Mouse (Mus musculus) heart, embryonic 16.5 days (tissue): ENCODE data around the gene B020011L13Rik. TPM values are rescaled to one million over a fixed set of nuclear protein-coding genes. Genes with fewer than 3 reads are reported as not detected.
"Not testable (repeated sequence)": the region's sequence is repeated elsewhere in the genome, so short reads cannot be mapped to it uniquely, and the experiment has no call there.

Source experiments
- ATAC-seq: fragments of 200-750 bp; cut with Nextera tagmentation; replicated peaks from 2 replicates; pipeline ENCODE4 v1.8.0; 2017; ENCODE audit warnings: moderate number of reproducible peaks; ENCODE audit not compliant: insufficient read depth, low FRiP score; ENCODE audit errors: extremely low read depth
- H3K27ac ChIP-seq: fragments of 300-500 bp; sonication (generic); 2 replicates; pipeline ENCODE4 v1.5.1; 2014; ENCODE audit warnings: mild to moderate bottlenecking, low read length, control low read depth, moderate library complexity
- H3K27me3 ChIP-seq: fragments of 300-500 bp; sonication (generic); 2 replicates; pipeline ENCODE4 v1.6.1; 2014; ENCODE audit warnings: low read length, mixed read lengths; ENCODE audit not compliant: control insufficient read depth, insufficient read depth
- H3K36me3 ChIP-seq: fragments of 300-500 bp; sonication (generic); 2 replicates; pipeline ENCODE4 v1.6.1; 2014; ENCODE audit not compliant: control insufficient read depth, insufficient read depth
- H3K4me1 ChIP-seq: fragments of 300-500 bp; sonication (generic); 2 replicates; pipeline ENCODE4 v1.6.1; 2014; ENCODE audit warnings: low read length, mixed read lengths; ENCODE audit not compliant: control insufficient read depth, insufficient read depth
- H3K4me2 ChIP-seq: fragments of 300-500 bp; sonication (generic); 2 replicates; pipeline ENCODE4 v1.6.1; 2014; ENCODE audit warnings: low read depth, mild to moderate bottlenecking, control low read depth, low read length
- H3K4me3 ChIP-seq: fragments of 300-500 bp; sonication (generic); 2 replicates; pipeline ENCODE4 v1.5.1; 2014; ENCODE audit warnings: mild to moderate bottlenecking, control low read depth, low read length
- H3K9ac ChIP-seq: fragments of 300-500 bp; sonication (generic); 2 replicates; pipeline ENCODE4 v1.6.1; 2014; ENCODE audit warnings: low read length, control low read depth
- H3K9me3 ChIP-seq: fragments of 300-500 bp; sonication (generic); replicated peaks from 2 replicates; pipeline ENCODE4 v1.6.1; 2016; ENCODE audit warnings: low read length; ENCODE audit not compliant: control insufficient read depth
- WGBS: fragments of 180-500 bp; shearing (Covaris S2); extraction: QIAGEN DNeasy Blood & Tissue Kit; methylation state at CpG from one replicate; pipeline ENCODE4 v1.1.7; 2014; 5-methylcytosine and 5-hydroxymethylcytosine counted together
- polyA plus RNA-seq: library from polyadenylated mRNA; unstranded; fragments of >200 nt; fragmentation: Nextera tagmentation; extraction: Ambion mirVana; gene quantifications from 2 replicates; pipeline ENCODE4 v1.2.1, GENCODE M21; 2015

B020011L13Rik gene
- polyA plus RNA-seq, result not detected in 2 replicates

DNA sequence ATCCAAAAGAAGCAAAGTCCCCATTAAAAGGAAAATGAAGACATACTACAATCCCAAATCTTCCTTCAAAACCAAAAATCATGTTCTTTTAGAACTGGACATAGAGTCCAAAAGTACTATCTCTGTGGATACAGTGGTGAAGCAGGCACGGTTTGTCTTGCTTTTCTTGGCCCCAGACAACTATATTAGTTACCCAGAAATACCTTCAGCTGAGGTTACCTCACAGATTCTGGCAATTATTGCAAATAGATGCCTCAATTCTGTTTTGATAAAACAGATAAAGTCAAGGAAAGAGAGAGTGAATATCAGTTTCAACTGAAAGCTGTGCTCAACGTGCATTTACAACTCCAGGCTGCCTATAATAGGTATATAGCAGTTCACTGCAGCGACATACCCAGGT, at the start of gene B020011L13Rik:
B020011L13Rik (plus strand) TSS at position 301 of the 400 bp plus-strand sequence.
- not testable (repeated sequence) for H3K9ac ChIP-seq, H3K4me2 ChIP-seq, H3K4me3 ChIP-seq, H3K4me1 ChIP-seq, ATAC-seq, H3K36me3 ChIP-seq, H3K27ac ChIP-seq, H3K27me3 ChIP-seq, H3K9me3 ChIP-seq
- 60% methylated on average over 3 of the region's 3 CpGs for WGBS

- not testable (repeated sequence) for H3K36me3 ChIP-seq, H3K4me1 ChIP-seq, H3K27ac ChIP-seq, H3K9me3 ChIP-seq, H3K27me3 ChIP-seq, H3K4me3 ChIP-seq, ATAC-seq, H3K9ac ChIP-seq, H3K4me2 ChIP-seq
Observed at GRCm38 (mm10) chr1:117816271-117816670, 35.3 kb downstream of the B020011L13Rik start.

DNA sequence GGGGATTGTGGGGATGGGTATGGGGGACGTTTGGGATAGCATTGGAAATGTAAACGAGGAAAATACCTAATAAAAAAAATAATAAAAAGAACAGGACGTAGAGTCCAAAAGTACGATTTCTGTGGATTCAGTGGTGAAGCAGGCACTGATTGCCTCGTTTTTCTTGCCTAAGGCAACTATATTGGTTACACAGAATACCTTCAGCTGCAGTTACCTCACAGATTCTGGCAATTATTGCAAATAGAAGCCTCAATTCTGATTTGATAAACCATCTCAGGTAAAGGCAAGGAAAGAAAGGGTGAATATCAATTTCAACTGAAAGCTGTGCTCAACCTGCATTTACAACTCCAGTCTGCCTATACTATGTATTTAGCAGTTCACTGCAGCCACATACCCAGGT, 48.8 kb downstream of the B020011L13Rik start, which contains the start of gene Gm28360:
Gm28360 (plus strand) TSS at position 301 of the 400 bp plus-strand sequence.
- 52% methylated on average over 5 of the region's 5 CpGs for WGBS
- H3K4me2 ChIP-seq, H3K9ac ChIP-seq, H3K36me3 ChIP-seq, H3K4me1 ChIP-seq, H3K9me3 ChIP-seq, H3K27ac ChIP-seq, H3K27me3 ChIP-seq, H3K4me3 ChIP-seq, ATAC-seq: not testable (repeated sequence)

GRCm38 (mm10) chr1:117851718-117852117, 70.8 kb downstream of the B020011L13Rik start:
- not testable (repeated sequence) for ATAC-seq, H3K36me3 ChIP-seq, H3K4me3 ChIP-seq, H3K4me2 ChIP-seq, H3K9ac ChIP-seq, H3K27me3 ChIP-seq, H3K27ac ChIP-seq, H3K9me3 ChIP-seq, H3K4me1 ChIP-seq
- WGBS, result 77% methylated on average over 3 of the region's 3 CpGs

Other genes with a start within 250 kb of the B020011L13Rik start
- gene Gm28363, start 84.0 kb upstream of the B020011L13Rik start, polyA plus RNA-seq, result not detected in 2 replicates
- not detected in 2 replicates for gene Gm28360, start 48.9 kb downstream of the B020011L13Rik start, polyA plus RNA-seq
- not detected in 2 replicates for gene Gm28168, start 146.9 kb downstream of the B020011L13Rik start, polyA plus RNA-seq
- not detected in 2 replicates for gene Gm7145, start 184.8 kb downstream of the B020011L13Rik start, polyA plus RNA-seq